Mouse (Mus musculus) cerebellum, adult 11-12 months (tissue): Measurements from ENCODE around the gene Psmg3.
A peak's percentile ranks its signal among the peaks of the same experiment; 100 is the strongest.

ENCODE experiments used
- DNase-seq: peaks from one replicate; pipeline ENCODE4 v3.0.0; 2022

Gene Psmg3

GRCm38 (mm10) chr5:139813963-139814381, 12.7 kb downstream of the Psmg3 start:
- no peak for DNase-seq

- no peak for DNase-seq
Measured at GRCm38 (mm10) chr5:139813126-139813490, 13.6 kb downstream of the Psmg3 start.

DNA sequence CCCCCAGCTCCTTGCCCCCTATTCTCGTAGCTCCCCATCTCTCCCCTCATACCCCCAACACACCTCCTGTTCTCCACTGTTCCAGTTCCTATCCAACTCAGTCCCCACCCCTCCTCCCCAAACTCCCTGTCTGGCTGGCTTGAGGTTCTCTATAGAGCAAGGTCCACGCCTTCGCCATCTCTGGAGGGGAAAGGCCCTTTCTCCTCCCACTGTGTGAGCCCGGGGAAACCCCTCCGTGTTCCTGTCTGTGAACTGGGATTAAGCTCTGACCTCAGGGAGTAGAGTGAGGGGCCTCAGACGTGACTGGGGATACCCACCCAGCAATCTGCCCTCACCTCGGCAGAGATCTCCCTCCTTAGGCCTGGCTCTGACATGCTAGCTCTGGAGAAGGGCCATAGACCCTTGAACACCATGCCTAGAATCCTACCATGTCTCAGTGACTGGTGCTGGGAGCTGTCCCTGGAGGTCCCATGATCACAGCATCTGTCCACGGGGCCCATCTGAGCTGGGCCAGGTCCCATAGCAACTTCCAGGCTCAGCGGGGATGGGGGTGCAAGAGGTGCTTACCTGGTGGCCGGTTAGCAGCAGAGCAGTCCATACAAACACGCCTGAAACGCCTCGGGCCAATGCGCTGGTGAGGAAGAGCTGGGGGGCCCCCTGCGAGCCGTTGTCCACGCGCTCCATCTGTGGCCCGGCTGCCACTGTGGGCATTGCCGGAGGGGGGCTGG, 14.1 kb downstream of the Psmg3 start:
- no peak for DNase-seq

DNA sequence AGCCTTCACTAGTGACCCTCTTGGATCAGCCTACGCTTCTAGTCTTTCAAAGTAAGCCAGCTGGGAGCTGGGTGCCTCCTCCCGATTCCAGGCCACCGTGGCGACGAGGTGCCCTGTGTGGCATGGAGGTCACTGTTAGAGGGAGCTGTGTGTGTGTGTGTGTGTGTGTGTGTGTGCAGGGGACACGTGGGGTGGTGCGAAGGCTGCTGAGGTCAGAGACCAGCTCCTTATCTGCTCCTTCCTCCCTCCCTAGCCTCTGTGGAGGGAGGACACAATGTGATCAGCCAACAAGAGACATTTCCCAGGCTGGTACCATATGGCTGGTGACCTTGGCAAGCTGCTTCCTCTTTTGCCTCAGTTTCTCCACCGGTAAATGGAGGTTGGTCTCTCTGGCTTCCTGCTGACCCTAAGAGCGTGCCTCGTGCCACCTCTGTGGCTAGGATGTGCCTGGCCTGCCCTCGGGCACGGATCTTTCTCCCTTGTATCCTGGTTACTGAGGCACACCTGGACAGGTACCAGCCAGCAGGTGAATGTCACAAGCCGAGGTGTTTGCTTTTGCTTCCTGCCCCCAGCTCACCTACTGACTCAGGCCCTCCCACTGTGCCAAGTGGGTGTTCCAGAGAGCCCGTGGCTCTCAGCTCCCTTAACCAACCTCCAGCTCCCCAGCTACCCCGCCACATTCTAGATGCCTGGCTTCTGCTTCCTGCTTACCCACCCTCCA, 14.8 kb downstream of the Psmg3 start:
- DNase-seq: no peak

DNA sequence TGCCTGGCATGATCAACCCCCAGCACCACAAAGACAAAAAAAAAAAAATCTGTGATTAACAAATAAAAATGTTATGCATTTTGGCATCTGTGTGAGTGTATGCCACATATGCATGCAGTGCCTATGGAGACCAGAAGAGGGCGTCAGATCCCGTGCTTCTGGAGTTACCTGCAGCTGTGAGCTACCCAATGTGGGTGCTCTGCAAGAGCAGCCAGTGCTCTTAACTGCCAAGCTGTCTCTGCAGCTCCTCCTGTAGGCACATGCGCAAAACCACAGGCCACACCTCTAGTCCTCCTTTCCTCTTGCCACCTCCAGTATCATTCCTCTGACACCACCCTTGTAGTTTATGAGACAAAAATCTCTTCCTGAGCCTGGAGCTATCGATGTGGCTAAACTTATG, 17.3 kb downstream of the Psmg3 start:
- no peak for DNase-seq

GRCm38 (mm10) chr5:139805924-139806323, 20.8 kb downstream of the Psmg3 start:
- DNase-seq: no peak

DNA sequence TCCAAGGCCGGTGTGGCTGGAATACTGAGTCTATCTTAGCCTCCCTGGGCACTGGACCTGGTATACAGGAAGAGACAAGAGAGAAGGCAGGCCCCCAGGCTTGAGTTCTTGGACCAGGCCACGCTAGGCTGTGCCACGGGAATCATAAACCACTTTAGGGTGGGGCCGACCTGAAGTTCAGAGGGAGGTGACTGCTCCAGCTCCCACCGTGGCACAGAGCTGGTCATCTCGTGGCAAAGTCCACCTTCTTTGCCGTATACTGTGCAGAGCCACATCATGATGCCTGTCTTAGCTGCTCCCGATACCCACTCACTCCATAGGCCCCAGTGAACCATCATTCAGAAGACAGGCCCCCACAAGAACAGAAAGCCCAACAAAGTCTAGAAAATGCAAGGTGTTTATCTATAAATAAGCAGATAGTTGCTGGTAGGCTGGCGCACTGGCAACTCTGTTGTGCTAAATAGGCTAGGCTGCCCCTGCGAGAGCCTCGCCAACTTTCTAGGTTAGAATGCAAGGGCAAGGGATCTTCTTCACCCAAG, 22.0 kb downstream of the Psmg3 start:
- no peak for DNase-seq

DNA sequence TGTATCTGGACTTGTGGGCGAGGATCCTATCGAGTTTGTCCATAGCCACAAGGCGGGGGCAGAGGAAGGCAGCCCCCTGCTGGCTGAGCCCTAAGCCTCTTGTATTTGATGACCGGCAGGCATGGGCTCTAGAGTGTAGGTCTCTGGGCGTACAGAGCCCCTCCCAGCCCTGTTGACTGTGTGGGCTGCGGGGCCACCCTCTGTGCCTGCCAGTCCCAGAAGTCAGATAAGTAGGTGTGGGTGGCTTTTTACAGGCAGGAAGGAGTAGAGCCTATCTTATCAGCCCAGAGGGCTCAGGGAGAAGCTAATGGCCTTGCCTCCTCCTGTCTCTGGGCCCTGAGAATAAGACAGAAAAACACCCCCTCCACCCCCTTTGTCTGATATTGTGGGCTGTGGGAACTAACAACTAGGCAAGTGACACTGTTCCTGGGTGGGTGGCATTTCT, 22.6 kb downstream of the Psmg3 start:
- DNase-seq: no peak

- no peak for DNase-seq
Measured at GRCm38 (mm10) chr5:139803601-139804102, 23.0 kb downstream of the Psmg3 start.

GRCm38 (mm10) chr5:139803165-139803564, 23.5 kb downstream of the Psmg3 start:
- DNase-seq: no peak

DNA sequence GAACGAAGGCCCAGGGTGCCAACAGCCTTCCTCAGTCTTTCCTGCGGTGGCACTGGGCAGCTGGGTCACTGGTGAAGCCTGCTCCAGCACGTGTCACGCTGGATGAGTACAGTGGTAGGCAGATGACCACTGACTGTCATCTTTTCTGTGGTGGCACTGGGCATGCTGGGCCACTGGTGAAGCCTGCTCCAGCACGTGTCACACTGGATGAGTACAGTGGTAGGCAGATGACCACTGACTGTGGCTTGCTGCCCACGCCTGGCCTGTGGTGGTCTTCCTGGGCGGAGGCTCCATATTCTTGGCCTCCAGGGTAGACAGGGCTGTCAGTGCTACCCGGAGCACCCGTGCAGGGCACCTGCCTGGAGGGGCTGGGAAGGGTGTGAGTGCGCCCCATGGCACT, 24.8 kb downstream of the Psmg3 start:
- no peak for DNase-seq

DNA sequence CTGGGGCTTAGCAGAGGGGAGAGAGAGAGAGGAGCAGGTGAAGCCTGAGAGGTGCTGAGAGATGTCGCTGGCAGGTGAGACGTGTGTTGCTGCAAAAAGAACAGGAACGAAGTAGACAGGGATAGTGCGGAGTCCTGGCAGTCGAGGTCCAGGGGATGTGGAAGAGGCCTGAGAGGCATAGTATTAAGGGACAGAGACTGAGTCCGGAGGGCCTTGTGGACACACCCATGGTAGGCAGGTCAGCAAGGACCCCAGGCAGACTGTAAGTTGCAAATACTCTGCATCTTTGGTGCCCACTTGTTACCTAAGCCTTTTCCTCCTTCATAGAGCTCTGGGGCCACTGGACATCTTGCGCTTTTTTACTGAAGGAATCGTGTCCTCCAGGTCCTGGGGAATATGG, 25.5 kb downstream of the Psmg3 start:
- DNase-seq: no peak

DNA sequence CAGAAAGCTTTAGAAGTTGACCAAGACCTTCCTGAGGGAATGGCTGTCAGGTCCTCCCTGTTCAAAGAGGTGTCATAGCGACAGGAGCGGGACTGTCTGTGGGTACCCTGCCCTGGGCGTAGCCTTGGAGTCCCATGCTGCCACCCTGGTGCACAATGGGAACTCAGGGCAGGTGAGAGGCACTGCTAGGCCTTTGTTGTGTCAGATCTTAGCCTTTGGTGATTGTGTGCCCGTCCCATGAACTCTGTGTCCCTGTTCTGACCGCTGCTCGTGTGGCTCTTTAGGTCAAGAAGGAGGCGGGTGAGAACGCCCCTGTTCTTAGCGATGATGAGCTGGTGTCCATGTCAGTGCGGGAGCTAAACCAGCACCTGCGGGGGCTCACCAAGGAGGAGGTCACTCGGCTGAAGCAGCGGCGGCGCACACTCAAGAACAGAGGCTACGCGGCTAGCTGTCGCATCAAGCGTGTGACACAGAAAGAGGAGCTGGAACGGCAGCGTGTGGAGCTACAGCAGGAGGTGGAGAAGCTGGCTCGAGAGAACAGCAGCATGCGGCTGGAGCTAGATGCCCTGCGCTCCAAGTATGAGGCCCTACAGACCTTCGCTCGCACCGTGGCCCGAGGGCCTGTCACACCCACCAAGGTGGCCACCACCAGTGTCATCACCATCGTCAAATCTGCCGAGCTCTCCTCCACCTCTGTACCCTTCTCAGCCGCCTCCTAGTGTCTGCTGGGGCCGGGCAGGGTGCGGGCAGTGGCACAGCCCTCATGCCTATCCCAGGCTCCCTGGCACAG, 26.7 kb downstream of the Psmg3 start:
- DNase-seq: no peak

DNA sequence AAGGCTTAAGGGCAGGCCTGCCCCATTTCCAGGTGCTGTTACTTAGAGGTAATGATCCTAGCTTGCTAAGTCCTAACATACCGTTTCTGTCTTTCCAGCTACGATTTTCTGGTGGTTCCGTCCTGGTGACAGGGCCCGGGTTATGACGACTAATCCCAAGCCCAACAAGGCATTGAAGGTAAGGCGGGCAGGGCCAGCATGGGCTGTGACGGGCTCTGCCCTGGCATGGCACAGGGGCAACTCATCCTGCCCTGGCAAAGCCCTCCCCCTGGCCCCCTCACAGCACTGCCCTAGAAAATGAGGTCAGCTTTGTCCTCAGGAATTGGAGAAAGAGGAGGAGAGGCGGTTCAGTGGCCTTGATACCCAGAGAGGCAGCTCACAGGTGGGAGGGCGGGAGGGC, 27.6 kb downstream of the Psmg3 start:
- no peak for DNase-seq

DNA sequence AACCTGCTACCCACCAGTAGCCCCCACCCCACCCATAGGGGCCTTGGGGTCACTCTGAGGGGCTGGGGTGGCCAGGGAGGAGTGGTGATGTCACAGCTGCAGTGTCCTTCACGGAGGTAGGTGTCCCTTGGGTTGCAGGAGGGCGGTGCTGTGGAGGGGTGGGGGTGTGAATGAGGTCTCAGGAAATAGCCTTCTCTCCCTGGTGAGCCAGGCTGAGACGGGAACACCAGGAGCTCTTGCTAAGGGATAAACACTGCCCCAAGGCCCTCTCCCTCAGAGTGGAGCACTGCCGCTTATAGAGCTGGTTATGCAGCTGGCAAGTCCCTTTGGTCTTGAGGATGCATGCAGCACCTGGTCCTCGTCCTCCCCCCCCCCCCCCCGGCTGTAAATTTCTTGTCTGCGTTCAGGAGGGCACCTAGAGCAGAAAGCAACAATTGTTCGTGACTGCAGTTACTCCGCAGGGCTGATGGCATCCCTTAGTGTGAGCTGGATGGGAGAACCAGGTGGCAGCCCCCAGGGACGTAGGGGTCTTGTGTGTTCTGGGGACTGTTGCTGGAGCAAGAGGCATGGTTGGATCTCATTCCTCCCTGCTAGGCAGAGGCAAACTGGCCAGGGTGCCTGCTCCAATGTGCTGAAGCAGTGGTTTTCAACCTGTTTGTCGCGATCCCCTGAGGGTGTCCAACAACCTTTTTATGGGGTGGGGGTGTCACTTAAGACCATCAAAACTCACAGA, 28.4 kb downstream of the Psmg3 start:
- no peak for DNase-seq

- DNase-seq: peak; percentile 63
Measured at GRCm38 (mm10) chr5:139797473-139798167, 29.1 kb downstream of the Psmg3 start.

DNA sequence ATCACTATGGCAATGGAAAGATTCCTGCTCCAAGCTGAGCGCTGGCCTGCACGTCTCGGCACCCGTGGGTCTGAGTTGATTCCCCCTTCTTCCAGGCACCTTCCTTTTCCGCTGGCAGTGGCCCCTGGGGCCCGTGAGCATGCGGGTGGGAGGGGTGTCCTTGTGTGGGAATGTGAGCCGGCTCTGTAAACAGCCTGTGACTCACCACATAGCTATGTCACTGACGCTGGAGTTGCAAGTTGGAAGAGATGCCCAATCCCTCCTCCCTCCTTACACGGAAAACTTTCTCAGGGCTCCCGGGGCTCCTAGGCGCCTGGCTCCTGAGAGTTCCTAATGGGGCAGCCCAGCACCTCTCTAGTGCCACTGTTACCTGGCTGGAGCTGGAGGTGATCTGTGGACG, 29.8 kb downstream of the Psmg3 start:
- no peak for DNase-seq

- DNase-seq: no peak
Measured at GRCm38 (mm10) chr5:139796001-139796620, 30.6 kb downstream of the Psmg3 start.

DNA sequence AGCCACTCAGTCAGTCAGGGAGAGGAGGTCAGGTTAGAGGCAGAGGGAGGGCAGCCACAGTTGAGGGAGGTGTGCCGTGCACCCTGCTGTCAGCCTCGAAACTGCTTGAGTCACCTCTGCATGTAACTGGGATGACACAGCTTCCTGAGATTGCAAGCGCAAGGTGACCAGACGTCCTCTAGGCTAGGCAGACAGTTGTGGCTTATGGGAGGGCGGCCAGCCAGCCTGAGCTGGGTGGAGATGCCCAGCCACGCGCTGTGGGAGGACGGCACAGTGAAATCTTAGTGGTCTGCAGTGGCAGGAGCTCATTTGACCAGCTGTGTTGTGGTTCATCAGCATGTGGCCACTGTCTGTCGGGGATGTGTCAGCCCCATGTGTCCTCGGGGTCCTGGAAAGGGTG, 31.7 kb downstream of the Psmg3 start:
- no peak for DNase-seq

GRCm38 (mm10) chr5:139794137-139794536, 32.5 kb downstream of the Psmg3 start:
- DNase-seq: no peak

DNA sequence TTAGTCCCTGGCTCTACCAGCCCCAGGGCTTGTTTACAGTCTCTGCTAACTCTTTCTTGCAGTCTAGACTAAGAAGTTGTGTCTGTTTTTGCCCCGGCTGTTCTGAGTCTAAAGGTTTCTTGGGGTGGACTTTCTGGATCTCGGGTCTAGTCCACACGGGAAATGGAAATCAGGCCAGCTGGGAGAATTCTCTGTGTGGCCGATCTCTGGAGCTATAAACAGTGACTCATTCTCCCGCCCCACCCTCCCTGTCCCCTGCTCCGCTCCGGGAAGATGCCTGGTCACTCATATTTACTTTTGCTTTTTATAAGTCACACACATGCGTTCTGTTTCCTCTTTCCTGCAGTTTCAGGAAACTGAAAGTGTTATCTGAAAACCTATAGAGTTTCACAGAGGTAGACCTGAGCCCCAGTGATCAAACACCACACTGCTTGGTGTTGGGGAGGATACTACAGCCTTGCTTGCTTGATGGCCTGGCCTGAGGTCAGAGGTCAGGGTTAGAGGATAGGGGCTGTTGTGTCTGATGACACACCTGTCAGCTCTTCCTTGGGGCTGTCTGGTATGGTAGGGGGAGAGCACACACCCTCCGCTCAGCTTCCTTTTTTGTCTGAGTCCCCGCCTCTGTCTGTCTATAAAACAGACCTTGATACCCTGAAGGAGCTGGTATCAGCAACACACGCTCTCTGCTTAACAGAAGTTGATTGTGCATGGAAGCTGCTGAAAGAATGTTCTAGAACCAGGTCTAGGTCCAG, 33.2 kb downstream of the Psmg3 start:
- DNase-seq: no peak
